Mouse (Mus musculus): ENCODE results near the gene Efl1. TPM values are rescaled to one million over a fixed set of nuclear protein-coding genes. Genes with fewer than 3 reads are reported as not detected.

The Efl1 gene
- polyA plus RNA-seq, 1 experiment from 2014 or later: 24.8 TPM

- no peak for ATAC-seq (ENCODE audit: low FRiP score, low TSS enrichment)
- Histone ChIP-seq H3K36me3 (ENCODE audit: control insufficient read depth, insufficient read depth, low read length) (peaks cover 3% of the 10 kb centered on the region; the same call in 1 of the 2 replicates), H3K9ac (replicated peaks; ENCODE audit: low read length) (no peak overlapping the region), H3K9me3 (ENCODE audit: control insufficient read depth, low read length) (no peaks in the 10 kb centered on the region), H3K27me3 (ENCODE audit: control insufficient read depth, insufficient read depth, low read length) (no peaks in the 10 kb centered on the region), H3K4me1 (ENCODE audit: control insufficient read depth, insufficient read depth, low read length) (peaks cover 16% of the 10 kb centered on the region), H3K27ac (replicated peaks; ENCODE audit: low read depth, low read length) (no peak overlapping the region), H3K4me3 (replicated peaks; ENCODE audit: low read depth, low read length) (no peak overlapping the region), H3K4me2 (ENCODE audit: low read length) (no peak overlapping the region)
- no peak for DNase-seq
- WGBS: 91% methylated on average over 3 of the region's 3 CpGs
Measured at GRCm38 (mm10) chr7:82775090-82775489, 126.7 kb downstream of the Efl1 start.

GRCm38 (mm10) chr7:82783071-82783470 is 134.7 kb downstream of the Efl1 start:
- Histone ChIP-seq H3K4me2 (ENCODE audit: low read length) (no peak overlapping the region), H3K9ac (replicated peaks; ENCODE audit: low read length) (no peak overlapping the region), H3K27me3 (ENCODE audit: control insufficient read depth, insufficient read depth, low read length) (no peaks in the 10 kb centered on the region), H3K4me3 (replicated peaks; ENCODE audit: low read depth, low read length) (no peak overlapping the region), H3K36me3 (ENCODE audit: control insufficient read depth, insufficient read depth, low read length) (no peaks in the 10 kb centered on the region), H3K9me3 (ENCODE audit: control insufficient read depth, low read length) (no peaks in the 10 kb centered on the region), H3K4me1 (ENCODE audit: control insufficient read depth, insufficient read depth, low read length) (no peaks in the 10 kb centered on the region), H3K27ac (replicated peaks; ENCODE audit: low read depth, low read length) (no peak overlapping the region)
- ATAC-seq (ENCODE audit: low FRiP score, low TSS enrichment): no peak
- DNase-seq: no peak
- WGBS: 91% methylated on average over 2 of the region's 2 CpGs

DNA sequence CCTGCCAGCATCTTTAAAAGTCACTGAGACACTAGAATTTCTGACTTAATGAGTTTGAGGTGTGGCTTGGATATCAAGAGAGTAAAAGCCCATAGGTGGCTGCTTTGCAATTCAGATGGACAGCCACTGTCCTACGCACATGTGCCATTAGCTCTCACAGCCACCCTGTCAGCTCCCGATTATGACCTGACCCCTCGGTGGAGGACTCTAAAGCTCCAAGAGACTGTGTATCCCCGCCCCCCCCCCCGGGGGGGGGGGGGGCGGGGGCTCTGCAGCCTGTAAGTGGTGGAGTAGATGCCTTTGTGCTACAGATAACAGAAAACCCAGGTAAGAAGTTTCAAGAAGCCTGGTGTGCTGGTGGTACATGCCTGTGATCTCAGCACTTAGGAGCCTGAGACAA is 135.3 kb downstream of the Efl1 start:
- H3K9me3 ChIP-seq (ENCODE audit: control insufficient read depth, low read length): no peaks in the 10 kb centered on the region
- no peak overlapping the region for H3K9ac ChIP-seq (replicated peaks; ENCODE audit: low read length)
- DNase-seq: no peak
- H3K4me1 ChIP-seq (ENCODE audit: control insufficient read depth, insufficient read depth, low read length): no peaks in the 10 kb centered on the region
- H3K4me3 ChIP-seq (replicated peaks; ENCODE audit: low read depth, low read length): no peak overlapping the region
- 34% methylated on average over 6 of the region's 6 CpGs for WGBS
- H3K27ac ChIP-seq (replicated peaks; ENCODE audit: low read depth, low read length): no peak overlapping the region
- no peaks in the 10 kb centered on the region for H3K27me3 ChIP-seq (ENCODE audit: control insufficient read depth, insufficient read depth, low read length)
- no peak overlapping the region for H3K4me2 ChIP-seq (ENCODE audit: low read length)
- ATAC-seq (ENCODE audit: low FRiP score, low TSS enrichment): no peak
- no peaks in the 10 kb centered on the region for H3K36me3 ChIP-seq (ENCODE audit: control insufficient read depth, insufficient read depth, low read length)

DNA sequence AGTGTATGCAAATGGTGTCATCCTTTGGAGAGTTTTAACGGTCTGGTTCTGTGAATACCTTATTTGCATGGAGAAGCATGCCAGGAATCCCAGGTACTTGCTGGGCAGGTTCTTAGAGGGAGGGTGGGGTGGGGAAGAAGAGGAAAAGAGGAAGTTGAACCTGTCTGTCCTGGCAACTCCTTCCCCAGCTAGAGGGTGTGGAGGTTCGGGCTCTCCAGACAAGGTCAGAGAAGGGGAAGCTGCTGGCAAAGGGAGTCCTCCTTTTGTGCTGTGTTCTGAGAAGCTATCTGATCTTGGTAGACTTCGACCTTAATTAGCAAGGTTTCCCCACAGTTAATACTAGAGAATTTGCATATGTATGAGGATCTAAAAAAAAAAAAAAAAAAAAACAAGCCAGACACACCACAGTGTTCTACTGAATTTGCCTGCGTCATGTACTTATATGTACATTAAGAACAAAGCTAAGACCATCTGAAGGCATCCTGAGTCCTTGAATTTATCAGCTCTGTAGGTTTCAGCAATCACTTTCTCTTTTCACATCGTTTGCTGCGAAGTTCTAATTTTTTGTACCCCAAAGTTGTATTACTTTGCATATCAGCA is 137.0 kb downstream of the Efl1 start:
- H3K4me1 ChIP-seq (ENCODE audit: control insufficient read depth, insufficient read depth, low read length): no peaks in the 10 kb centered on the region
- H3K4me2 ChIP-seq (ENCODE audit: low read length): no peak overlapping the region
- no peak overlapping the region for H3K4me3 ChIP-seq (replicated peaks; ENCODE audit: low read depth, low read length)
- H3K9ac ChIP-seq (replicated peaks; ENCODE audit: low read length): no peak overlapping the region
- no peak overlapping the region for H3K27ac ChIP-seq (replicated peaks; ENCODE audit: low read depth, low read length)
- no peaks in the 10 kb centered on the region for H3K36me3 ChIP-seq (ENCODE audit: control insufficient read depth, insufficient read depth, low read length)
- WGBS: 70% methylated on average over 6 of the region's 6 CpGs
- no peak for ATAC-seq (ENCODE audit: low FRiP score, low TSS enrichment)
- H3K9me3 ChIP-seq (ENCODE audit: control insufficient read depth, low read length): no peaks in the 10 kb centered on the region
- no peaks in the 10 kb centered on the region for H3K27me3 ChIP-seq (ENCODE audit: control insufficient read depth, insufficient read depth, low read length)
- DNase-seq: no peak

- Histone ChIP-seq H3K9ac (replicated peaks; ENCODE audit: low read length) (no peak overlapping the region), H3K4me2 (ENCODE audit: low read length) (no peak overlapping the region), H3K36me3 (ENCODE audit: control insufficient read depth, insufficient read depth, low read length) (no peaks in the 10 kb centered on the region), H3K4me1 (ENCODE audit: control insufficient read depth, insufficient read depth, low read length) (no peaks in the 10 kb centered on the region), H3K27me3 (ENCODE audit: control insufficient read depth, insufficient read depth, low read length) (no peaks in the 10 kb centered on the region), H3K9me3 (ENCODE audit: control insufficient read depth, low read length) (no peaks in the 10 kb centered on the region), H3K27ac (replicated peaks; ENCODE audit: low read depth, low read length) (no peak overlapping the region), H3K4me3 (replicated peaks; ENCODE audit: low read depth, low read length) (no peak overlapping the region)
- ATAC-seq (ENCODE audit: low FRiP score, low TSS enrichment): no peak
- WGBS: 88% methylated on average over 2 of the region's 2 CpGs
- no peak for DNase-seq
Measured at GRCm38 (mm10) chr7:82785970-82786647, 137.7 kb downstream of the Efl1 start.

GRCm38 (mm10) chr7:82792644-82793043 is 144.2 kb downstream of the Efl1 start:
- DNase-seq: no peak
- Histone ChIP-seq H3K27ac (replicated peaks; ENCODE audit: low read depth, low read length) (no peak overlapping the region), H3K4me1 (ENCODE audit: control insufficient read depth, insufficient read depth, low read length) (no peaks in the 10 kb centered on the region), H3K36me3 (ENCODE audit: control insufficient read depth, insufficient read depth, low read length) (no peaks in the 10 kb centered on the region), H3K27me3 (ENCODE audit: control insufficient read depth, insufficient read depth, low read length) (no peaks in the 10 kb centered on the region), H3K4me2 (ENCODE audit: low read length) (no peak overlapping the region), H3K9me3 (ENCODE audit: control insufficient read depth, low read length) (no peaks in the 10 kb centered on the region), H3K4me3 (replicated peaks; ENCODE audit: low read depth, low read length) (no peak overlapping the region), H3K9ac (replicated peaks; ENCODE audit: low read length) (no peak overlapping the region)
- WGBS: 45% methylated on average over 2 of the region's 2 CpGs
- ATAC-seq (ENCODE audit: low FRiP score, low TSS enrichment): no peak

GRCm38 (mm10) chr7:82793111-82793510 is 144.7 kb downstream of the Efl1 start:
- no peak overlapping the region for H3K27ac ChIP-seq (replicated peaks; ENCODE audit: low read depth, low read length)
- no peak overlapping the region for H3K9ac ChIP-seq (replicated peaks; ENCODE audit: low read length)
- H3K4me3 ChIP-seq (replicated peaks; ENCODE audit: low read depth, low read length): no peak overlapping the region
- no peaks in the 10 kb centered on the region for H3K4me1 ChIP-seq (ENCODE audit: control insufficient read depth, insufficient read depth, low read length)
- 91% methylated on average over 1 of the region's 1 CpGs for WGBS
- no peak overlapping the region for H3K4me2 ChIP-seq (ENCODE audit: low read length)
- no peaks in the 10 kb centered on the region for H3K27me3 ChIP-seq (ENCODE audit: control insufficient read depth, insufficient read depth, low read length)
- H3K36me3 ChIP-seq (ENCODE audit: control insufficient read depth, insufficient read depth, low read length): no peaks in the 10 kb centered on the region
- ATAC-seq (ENCODE audit: low FRiP score, low TSS enrichment) (no peak), DNase-seq (no peak)
- no peaks in the 10 kb centered on the region for H3K9me3 ChIP-seq (ENCODE audit: control insufficient read depth, low read length)

DNA sequence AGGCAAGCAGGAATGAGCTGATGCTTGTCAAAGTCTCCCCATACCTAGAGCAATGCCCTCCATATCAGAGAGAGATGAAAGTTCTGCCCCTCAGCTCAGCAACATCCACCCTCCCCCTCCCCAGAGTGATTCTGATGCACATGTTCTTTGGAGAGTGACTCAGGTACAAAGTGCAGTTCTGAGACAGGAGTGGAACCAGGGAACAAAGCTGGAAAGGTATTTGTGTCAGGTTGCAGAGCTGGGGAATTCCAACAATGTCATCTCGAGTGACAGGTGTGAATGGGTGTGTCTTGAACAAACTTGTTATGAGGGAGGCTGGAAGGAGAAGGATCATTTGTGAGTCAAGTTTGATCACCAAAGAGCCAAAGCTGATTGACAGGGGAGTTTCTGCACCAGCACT is 146.1 kb downstream of the Efl1 start:
- WGBS: 65% methylated on average over 1 of the region's 1 CpGs
- H3K4me1 ChIP-seq (ENCODE audit: control insufficient read depth, insufficient read depth, low read length): no peaks in the 10 kb centered on the region

GRCm38 (mm10) chr7:82802206-82802605 is 153.8 kb downstream of the Efl1 start:
- Histone ChIP-seq H3K27ac (replicated peaks; ENCODE audit: low read depth, low read length) (no peak overlapping the region), H3K36me3 (ENCODE audit: control insufficient read depth, insufficient read depth, low read length) (no peaks in the 10 kb centered on the region), H3K27me3 (ENCODE audit: control insufficient read depth, insufficient read depth, low read length) (no peaks in the 10 kb centered on the region), H3K4me3 (replicated peaks; ENCODE audit: low read depth, low read length) (no peak overlapping the region), H3K4me1 (ENCODE audit: control insufficient read depth, insufficient read depth, low read length) (no peaks in the 10 kb centered on the region), H3K9ac (replicated peaks; ENCODE audit: low read length) (no peak overlapping the region), H3K9me3 (ENCODE audit: control insufficient read depth, low read length) (no peaks in the 10 kb centered on the region), H3K4me2 (ENCODE audit: low read length) (no peak overlapping the region)
- no peak for ATAC-seq (ENCODE audit: low FRiP score, low TSS enrichment)
- no peak for DNase-seq
- WGBS: 79% methylated on average over 4 of the region's 4 CpGs

More for the DNA sequence above, 146.1 kb downstream of the Efl1 start:
- no peak overlapping the region for H3K4me3 ChIP-seq (replicated peaks; ENCODE audit: low read depth, low read length)
- ATAC-seq (ENCODE audit: low FRiP score, low TSS enrichment): no peak
- H3K27ac ChIP-seq (replicated peaks; ENCODE audit: low read depth, low read length): no peak overlapping the region
- H3K9ac ChIP-seq (replicated peaks; ENCODE audit: low read length): no peak overlapping the region
- H3K27me3 ChIP-seq (ENCODE audit: control insufficient read depth, insufficient read depth, low read length): no peaks in the 10 kb centered on the region
- H3K9me3 ChIP-seq (ENCODE audit: control insufficient read depth, low read length): no peaks in the 10 kb centered on the region
- H3K4me2 ChIP-seq (ENCODE audit: low read length): no peak overlapping the region
- no peaks in the 10 kb centered on the region for H3K36me3 ChIP-seq (ENCODE audit: control insufficient read depth, insufficient read depth, low read length)
- no peak for DNase-seq

Measured in midbrain, embryonic 14.5 days (tissue).